Mouse (Mus musculus) forebrain, embryonic 10.5 days (tissue): ENCODE data around the gene Flna. TPM values are rescaled to one million over a fixed set of nuclear protein-coding genes. Genes with fewer than 3 reads are reported as not detected.
A peak's percentile ranks its signal among the peaks of the same experiment; 100 is the strongest.

ENCODE experiments used
- DNase-seq: peaks from one replicate; pipeline ENCODE4 v3.0.0-alpha.2; 2017; ENCODE audit warnings: low spot score; ENCODE audit errors: extremely low spot score
- H3K27ac ChIP-seq: fragments of 300-500 bp; sonication (generic); 2 replicates; pipeline ENCODE4 v1.5.1; 2016; ENCODE audit warnings: mild to moderate bottlenecking
- H3K27me3 ChIP-seq: fragments of 300-500 bp; sonication (generic); 2 replicates; pipeline ENCODE4 v1.6.1; 2016; ENCODE audit warnings: mild to moderate bottlenecking; ENCODE audit not compliant: poor library complexity, severe bottlenecking
- H3K36me3 ChIP-seq: fragments of 300-500 bp; sonication (generic); replicated peaks from 2 replicates; pipeline ENCODE4 v1.6.1; 2016; ENCODE audit warnings: mild to moderate bottlenecking, moderate library complexity
- H3K4me1 ChIP-seq: fragments of 300-500 bp; sonication (generic); 2 replicates; pipeline ENCODE4 v1.6.1; 2016
- H3K4me3 ChIP-seq: fragments of 300-500 bp; sonication (generic); 2 replicates; pipeline ENCODE4 v1.5.1; 2016; ENCODE audit warnings: mild to moderate bottlenecking, moderate library complexity
- H3K9me3 ChIP-seq: fragments of 300-500 bp; sonication (generic); 2 replicates; pipeline ENCODE4 v1.6.1; 2016; ENCODE audit warnings: mild to moderate bottlenecking, moderate library complexity
- WGBS: fragments of 180-500 bp; shearing (Covaris S2); methylation state at CpG from one replicate; pipeline ENCODE4 v1.1.7; 2016; 5-methylcytosine and 5-hydroxymethylcytosine counted together
- polyA plus RNA-seq: library from polyadenylated mRNA; unstranded; fragments of >200 nt; fragmentation: Nextera tagmentation; extraction: Ambion mirVana; gene quantifications from 2 replicates; pipeline ENCODE4 v1.2.1, GENCODE M21; 2016

Flna gene
- 265 and 269 TPM in 2 replicates for polyA plus RNA-seq

GRCm38 (mm10) chrX:74249615-74250014 lies at the start of gene Flna:
Gene Flna, minus strand, starts transcription at chrX:74249820.
- DNase-seq, result peak; percentile 44
- Histone ChIP-seq H3K36me3 (no peaks in the 10 kb centered on the region), H3K27ac (peak within 1 kb of the TSS; percentile 88), H3K4me3 (peak within 1 kb of the TSS; percentile 58), H3K9me3 (no peaks in the 10 kb centered on the region), H3K27me3 (0 out of 2 replicates have a peak, but pooled peaks cover 11% of the 10 kb centered on the region), H3K4me1 (peaks cover 13% of the 10 kb centered on the region)
- 18% methylated on average over 38 of the region's 38 CpGs for WGBS

GRCm38 (mm10) chrX:74298348-74298747 lies 48.7 kb upstream of the Flna start:
- Histone ChIP-seq H3K27ac (no peak overlapping the region), H3K36me3 (peaks cover 48% of the 10 kb centered on the region), H3K9me3 (no peaks in the 10 kb centered on the region), H3K27me3 (no peaks in the 10 kb centered on the region), H3K4me1 (peaks cover 9% of the 10 kb centered on the region), H3K4me3 (no peak overlapping the region)
- 100% methylated on average over 1 of the region's 1 CpGs for WGBS
- DNase-seq, result no peak

- DNase-seq, result peak; percentile 87
- Histone ChIP-seq H3K27me3 (no peaks in the 10 kb centered on the region), H3K36me3 (peaks cover 32% of the 10 kb centered on the region), H3K4me1 (peaks cover 9% of the 10 kb centered on the region), H3K27ac (peak within 1 kb of the TSS; percentile 88), H3K4me3 (peak within 1 kb of the TSS; percentile 72), H3K9me3 (no peaks in the 10 kb centered on the region)
- WGBS, result 20% methylated on average over 37 of the region's 37 CpGs
These were observed 47.2 kb upstream of the Flna start, which contains the start of gene Atp6ap1 for GRCm38 (mm10) chrX:74296538-74297448. Gene Atp6ap1, plus strand, starts transcription at chrX:74297097.

- no peak for DNase-seq
- H3K9me3 ChIP-seq, result no peaks in the 10 kb centered on the region
- no peaks in the 10 kb centered on the region for H3K27me3 ChIP-seq
- WGBS, result 79% methylated on average over 4 of the region's 4 CpGs
- H3K4me1 ChIP-seq, result peaks cover 9% of the 10 kb centered on the region
- no peak overlapping the region for H3K4me3 ChIP-seq
- H3K36me3 ChIP-seq, result peaks cover 25% of the 10 kb centered on the region
- H3K27ac ChIP-seq, result no peak overlapping the region
These were observed 43.8 kb upstream of the Flna start for GRCm38 (mm10) chrX:74293431-74293830.

GRCm38 (mm10) chrX:74283092-74283437 lies 33.4 kb upstream of the Flna start:
- 58% methylated on average over 5 of the region's 5 CpGs for WGBS
- no peak for DNase-seq
- Histone ChIP-seq H3K27ac (peak overlapping the region; percentile 88), H3K4me3 (peak overlapping the region; percentile 69), H3K27me3 (no peaks in the 10 kb centered on the region), H3K36me3 (peaks cover 5% of the 10 kb centered on the region), H3K4me1 (peaks cover 20% of the 10 kb centered on the region), H3K9me3 (no peaks in the 10 kb centered on the region)

- Histone ChIP-seq H3K27ac (peak overlapping the region; percentile 88), H3K4me3 (peak overlapping the region; percentile 69), H3K36me3 (peaks cover under 1% of the 10 kb centered on the region; the same call in 1 of the 2 replicates), H3K4me1 (peaks cover 20% of the 10 kb centered on the region), H3K27me3 (no peaks in the 10 kb centered on the region), H3K9me3 (no peaks in the 10 kb centered on the region)
- WGBS, result 18% methylated on average over 39 of the region's 39 CpGs
- DNase-seq, result peak; percentile 75
These were observed 32.9 kb upstream of the Flna start for GRCm38 (mm10) chrX:74282395-74283091.

GRCm38 (mm10) chrX:74281732-74282394 lies 32.2 kb upstream of the Flna start, which contains the start of the genes Taz and Dnase1l1:
Gene Taz, plus strand, starts transcription at chrX:74281912.
Gene Dnase1l1, minus strand, starts transcription at chrX:74282337.
- no peaks in the 10 kb centered on the region for H3K36me3 ChIP-seq
- H3K9me3 ChIP-seq, result no peaks in the 10 kb centered on the region
- peak; percentile 50 for DNase-seq
- no peaks in the 10 kb centered on the region for H3K27me3 ChIP-seq
- 19% methylated on average over 16 of the region's 16 CpGs for WGBS
- H3K4me1 ChIP-seq, result peaks cover 20% of the 10 kb centered on the region
- H3K27ac ChIP-seq, result peak within 1 kb of the TSS; percentile 88
- peak within 1 kb of the TSS; percentile 69 for H3K4me3 ChIP-seq

GRCm38 (mm10) chrX:74281041-74281731 lies 31.6 kb upstream of the Flna start:
- H3K9me3 ChIP-seq, result no peaks in the 10 kb centered on the region
- peaks cover 20% of the 10 kb centered on the region for H3K4me1 ChIP-seq
- DNase-seq, result no peak
- no peaks in the 10 kb centered on the region for H3K36me3 ChIP-seq
- H3K4me3 ChIP-seq, result peak overlapping the region; percentile 69
- 19% methylated on average over 14 of the region's 14 CpGs for WGBS
- H3K27ac ChIP-seq, result peak overlapping the region; percentile 88
- H3K27me3 ChIP-seq, result no peaks in the 10 kb centered on the region

GRCm38 (mm10) chrX:74277916-74278315 lies 28.3 kb upstream of the Flna start:
- Histone ChIP-seq H3K27ac (no peak overlapping the region), H3K4me1 (peaks cover 11% of the 10 kb centered on the region), H3K36me3 (peaks cover 6% of the 10 kb centered on the region), H3K9me3 (no peaks in the 10 kb centered on the region), H3K4me3 (no peak overlapping the region), H3K27me3 (no peaks in the 10 kb centered on the region)
- 77% methylated on average over 8 of the region's 8 CpGs for WGBS
- no peak for DNase-seq

- peak; percentile 19 for DNase-seq
- no peak overlapping the region for H3K27ac ChIP-seq
- H3K27me3 ChIP-seq, result no peaks in the 10 kb centered on the region
- H3K4me1 ChIP-seq, result peaks cover 6% of the 10 kb centered on the region
- no peaks in the 10 kb centered on the region for H3K9me3 ChIP-seq
- 32% methylated on average over 10 of the region's 10 CpGs for WGBS
- peaks cover 16% of the 10 kb centered on the region for H3K36me3 ChIP-seq
- H3K4me3 ChIP-seq, result no peak overlapping the region
These were observed 24.1 kb upstream of the Flna start for GRCm38 (mm10) chrX:74273422-74274322.

GRCm38 (mm10) chrX:74270902-74271551 lies 21.4 kb upstream of the Flna start:
- Histone ChIP-seq H3K4me1 (peaks cover 6% of the 10 kb centered on the region), H3K9me3 (no peaks in the 10 kb centered on the region), H3K4me3 (peak overlapping the region; percentile 63), H3K27me3 (no peaks in the 10 kb centered on the region), H3K36me3 (peaks cover 16% of the 10 kb centered on the region), H3K27ac (peak overlapping the region; percentile 87)
- WGBS, result 22% methylated on average over 27 of the region's 27 CpGs
- peak; percentile 25 for DNase-seq
